Mouse (Mus musculus): ENCODE measurements at regions not wholly inside any gene's neighbourhood (a gene's known extent, or its start where the extent isn't known, plus 50 kb on each side); places are given as distances from the start of the nearest gene placed in this dataset.
A peak's percentile ranks its signal among the peaks of the same experiment; 100 is the strongest.

DNA sequence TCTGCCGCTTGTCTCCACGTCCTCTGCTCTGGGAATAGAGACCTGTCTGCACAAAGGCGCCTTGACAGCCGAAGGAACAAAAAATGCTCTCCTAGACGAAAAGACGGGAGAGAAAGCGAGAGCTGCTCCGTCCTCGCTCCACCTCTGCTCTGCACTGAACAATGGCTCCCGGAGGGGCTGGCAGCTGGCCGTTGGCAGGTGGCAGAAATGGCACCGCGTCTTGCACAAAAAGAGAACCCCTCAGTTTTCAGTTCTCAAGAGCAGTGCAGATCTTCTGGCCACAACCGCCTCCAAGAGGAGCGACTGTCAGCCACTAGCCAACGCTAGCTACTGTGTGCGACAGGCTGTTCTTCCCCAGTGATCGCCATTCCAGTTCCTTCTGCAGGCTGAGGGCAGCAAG is 385.0 kb upstream of the Rora start:
- no peak overlapping the region for H3K9ac ChIP-seq (replicated peaks; ENCODE audit: low read length, poor library complexity, severe bottlenecking)
- peak; percentile 33 for DNase-seq (ENCODE audit: low spot score)
- no peaks in the 10 kb centered on the region for H3K36me3 ChIP-seq (ENCODE audit: insufficient read depth, low read length)
- no peak overlapping the region for H3K4me3 ChIP-seq (ENCODE audit: low read depth, low read length)
- H3K4me1 ChIP-seq (ENCODE audit: insufficient read depth, low read length), result no peaks in the 10 kb centered on the region
- 56% methylated on average over 18 of the region's 18 CpGs for WGBS
- no peak for ATAC-seq (ENCODE audit: low FRiP score)
- peak overlapping the region; percentile 38 for H3K4me2 ChIP-seq (ENCODE audit: low read depth, low read length, poor library complexity, severe bottlenecking)
- no peaks in the 10 kb centered on the region for H3K27me3 ChIP-seq (ENCODE audit: insufficient read depth, low read length)
- no peak for TF ChIP-seq CTCF (IDR thresholded peaks at IDR 0.05)
- H3K9me3 ChIP-seq (ENCODE audit: low read length), result no peaks in the 10 kb centered on the region
- H3K27ac ChIP-seq (ENCODE audit: low read depth, low read length), result no peak overlapping the region

DNA sequence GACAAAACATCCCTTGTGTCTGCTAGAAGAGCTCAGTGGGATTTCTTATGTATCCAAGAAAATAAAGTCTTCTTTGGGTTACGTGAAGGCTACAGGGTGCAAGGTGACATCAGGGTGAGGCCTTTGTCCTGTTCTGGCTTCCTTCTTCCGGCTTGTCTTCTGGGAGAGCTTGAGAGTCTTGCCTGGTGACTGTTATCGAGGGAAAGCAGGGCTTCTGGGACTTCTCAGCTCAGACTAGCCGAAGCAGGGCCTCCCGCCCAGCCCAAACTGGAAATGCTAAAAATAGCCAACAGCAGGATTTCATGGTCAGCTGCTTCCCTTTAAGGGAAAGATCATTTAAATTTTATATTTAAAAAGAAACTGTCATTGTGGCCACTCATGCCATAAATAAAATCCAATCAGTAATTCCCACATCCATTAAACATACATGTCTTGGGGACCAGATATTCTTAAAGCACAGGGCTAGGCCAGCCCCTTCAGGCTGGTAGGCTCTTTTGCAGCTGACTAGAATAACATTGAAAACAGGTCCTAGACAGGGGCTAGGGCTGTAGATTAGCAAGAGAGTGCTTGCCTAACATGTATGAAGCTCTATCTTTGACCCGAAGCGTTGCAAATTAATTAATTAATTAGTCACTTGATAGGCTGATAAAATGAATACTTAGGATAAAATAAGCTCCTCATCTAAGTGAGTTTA is 351.2 kb upstream of the Rora start:
- H3K4me1 ChIP-seq (ENCODE audit: insufficient read depth, low read length), result no peaks in the 10 kb centered on the region
- no peak overlapping the region for H3K4me2 ChIP-seq (ENCODE audit: low read depth, low read length, poor library complexity, severe bottlenecking)
- H3K27ac ChIP-seq (ENCODE audit: low read depth, low read length), result no peak overlapping the region
- H3K4me3 ChIP-seq (ENCODE audit: low read depth, low read length), result no peak overlapping the region
- H3K36me3 ChIP-seq (ENCODE audit: insufficient read depth, low read length), result no peaks in the 10 kb centered on the region
- 64% methylated on average over 7 of the region's 7 CpGs for WGBS
- no peaks in the 10 kb centered on the region for H3K9me3 ChIP-seq (ENCODE audit: low read length)
- no peak for TF ChIP-seq CTCF (IDR thresholded peaks at IDR 0.05)
- H3K27me3 ChIP-seq (ENCODE audit: insufficient read depth, low read length), result no peaks in the 10 kb centered on the region
- DNase-seq (ENCODE audit: low spot score), result peak; percentile 2
- no peak overlapping the region for H3K9ac ChIP-seq (replicated peaks; ENCODE audit: low read length, poor library complexity, severe bottlenecking)
- no peak for ATAC-seq (ENCODE audit: low FRiP score)

DNA sequence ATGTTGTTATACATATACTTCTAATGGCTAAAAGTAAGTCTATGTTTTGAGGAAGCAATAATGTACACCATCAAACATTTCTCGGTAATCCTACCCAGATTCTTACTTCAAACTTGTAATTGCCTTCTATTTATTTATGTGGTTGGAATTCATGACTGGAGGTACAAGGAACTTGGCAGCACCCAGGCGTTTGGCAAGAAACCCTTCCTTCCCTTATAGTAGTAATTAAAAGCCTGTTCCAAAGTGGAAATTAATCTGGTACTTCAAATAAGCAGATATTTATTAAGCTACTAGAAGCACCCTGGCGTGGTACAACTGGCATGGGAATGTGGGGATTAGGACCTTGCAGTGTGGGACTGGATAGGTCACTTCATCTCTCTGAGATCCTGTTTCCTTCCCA is 322.9 kb upstream of the Rora start:
- no peak overlapping the region for H3K4me2 ChIP-seq (ENCODE audit: low read depth, low read length, poor library complexity, severe bottlenecking)
- no peak overlapping the region for H3K9ac ChIP-seq (replicated peaks; ENCODE audit: low read length, poor library complexity, severe bottlenecking)
- 81% methylated on average over 3 of the region's 3 CpGs for WGBS
- H3K36me3 ChIP-seq (ENCODE audit: insufficient read depth, low read length), result no peaks in the 10 kb centered on the region
- DNase-seq (ENCODE audit: low spot score) (no peak), ATAC-seq (ENCODE audit: low FRiP score) (no peak)
- no peak overlapping the region for H3K27ac ChIP-seq (ENCODE audit: low read depth, low read length)
- H3K4me1 ChIP-seq (ENCODE audit: insufficient read depth, low read length), result no peaks in the 10 kb centered on the region
- H3K27me3 ChIP-seq (ENCODE audit: insufficient read depth, low read length), result no peaks in the 10 kb centered on the region
- H3K4me3 ChIP-seq (ENCODE audit: low read depth, low read length), result no peak overlapping the region
- no peaks in the 10 kb centered on the region for H3K9me3 ChIP-seq (ENCODE audit: low read length)
- TF ChIP-seq CTCF (IDR thresholded peaks at IDR 0.05), result no peak

GRCm38 (mm10) chr9:68340921-68341320 is 312.7 kb upstream of the Rora start:
- no peak for ATAC-seq (ENCODE audit: low FRiP score)
- no peaks in the 10 kb centered on the region for H3K27me3 ChIP-seq (ENCODE audit: insufficient read depth, low read length)
- 66% methylated on average over 3 of the region's 3 CpGs for whole genome bisulfite sequencing

DNA sequence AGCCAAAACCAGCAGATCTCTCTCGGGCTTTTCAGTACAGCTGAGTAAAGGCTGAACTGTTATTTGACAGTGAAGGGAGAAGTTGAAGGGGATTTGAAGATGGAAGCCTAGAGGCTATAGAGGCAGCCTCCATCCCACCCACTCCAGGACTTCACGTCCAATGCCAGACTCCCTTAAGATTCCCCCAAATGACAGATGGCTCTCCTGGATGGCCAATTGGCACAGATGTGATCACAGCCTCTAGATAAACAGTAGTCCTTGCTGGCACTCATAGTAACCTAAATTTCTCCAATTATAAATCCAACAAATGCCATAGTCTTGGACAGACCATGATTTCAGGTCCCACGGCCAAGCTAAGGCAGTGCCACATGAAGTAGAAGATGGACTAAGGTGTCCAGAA is 312.1 kb upstream of the Rora start:
- ATAC-seq (ENCODE audit: low FRiP score) (no peak), DNase-seq (ENCODE audit: low spot score) (no peak)
- Histone ChIP-seq H3K4me3 (ENCODE audit: low read depth, low read length) (no peak overlapping the region), H3K36me3 (ENCODE audit: insufficient read depth, low read length) (no peaks in the 10 kb centered on the region), H3K4me2 (ENCODE audit: low read depth, low read length, poor library complexity, severe bottlenecking) (no peak overlapping the region), H3K9ac (replicated peaks; ENCODE audit: low read length, poor library complexity, severe bottlenecking) (no peak overlapping the region), H3K27me3 (ENCODE audit: insufficient read depth, low read length) (no peaks in the 10 kb centered on the region), H3K4me1 (ENCODE audit: insufficient read depth, low read length) (no peaks in the 10 kb centered on the region), H3K27ac (ENCODE audit: low read depth, low read length) (no peak overlapping the region), H3K9me3 (ENCODE audit: low read length) (no peaks in the 10 kb centered on the region)
- no peak for TF ChIP-seq CTCF (IDR thresholded peaks at IDR 0.05)
- WGBS, result 88% methylated on average over 3 of the region's 3 CpGs

More at GRCm38 (mm10) chr9:68340921-68341320, 312.7 kb upstream of the Rora start:
- Histone ChIP-seq H3K4me1 (ENCODE audit: insufficient read depth, low read length) (no peaks in the 10 kb centered on the region), H3K36me3 (ENCODE audit: insufficient read depth, low read length) (no peaks in the 10 kb centered on the region), H3K9me3 (ENCODE audit: low read length) (no peaks in the 10 kb centered on the region), H3K9ac (replicated peaks; ENCODE audit: low read length, poor library complexity, severe bottlenecking) (no peak overlapping the region), H3K4me2 (ENCODE audit: low read depth, low read length, poor library complexity, severe bottlenecking) (no peak overlapping the region), H3K4me3 (ENCODE audit: low read depth, low read length) (no peak overlapping the region), H3K27ac (ENCODE audit: low read depth, low read length) (no peak overlapping the region)
- no peak for DNase-seq (ENCODE audit: low spot score)
- TF ChIP-seq CTCF (IDR thresholded peaks at IDR 0.05), result no peak

DNA sequence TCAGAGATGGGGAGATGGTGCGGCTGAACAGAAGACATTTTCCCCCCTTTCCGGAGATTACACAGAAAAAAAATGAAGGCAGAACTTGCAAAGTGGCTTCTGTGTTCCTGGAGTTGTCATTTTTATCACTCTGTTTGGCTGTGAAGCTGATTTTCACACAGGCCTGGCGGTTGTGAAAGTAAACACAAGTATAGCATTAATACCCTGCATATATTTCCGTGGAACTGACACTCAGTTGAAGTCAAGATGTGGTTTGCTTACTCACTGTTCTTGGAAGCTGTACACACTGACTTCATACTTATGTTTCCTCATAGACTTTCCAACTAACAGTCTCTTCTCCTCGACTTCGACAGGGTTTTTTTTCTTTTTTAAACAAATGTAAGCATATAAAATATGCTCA is 306.2 kb upstream of the Rora start:
- Histone ChIP-seq H3K4me2 (ENCODE audit: low read depth, low read length, poor library complexity, severe bottlenecking) (no peak overlapping the region), H3K4me3 (ENCODE audit: low read depth, low read length) (no peak overlapping the region), H3K9ac (replicated peaks; ENCODE audit: low read length, poor library complexity, severe bottlenecking) (no peak overlapping the region), H3K36me3 (ENCODE audit: insufficient read depth, low read length) (no peaks in the 10 kb centered on the region), H3K27me3 (ENCODE audit: insufficient read depth, low read length) (no peaks in the 10 kb centered on the region), H3K9me3 (ENCODE audit: low read length) (no peaks in the 10 kb centered on the region), H3K4me1 (ENCODE audit: insufficient read depth, low read length) (no peaks in the 10 kb centered on the region), H3K27ac (ENCODE audit: low read depth, low read length) (no peak overlapping the region)
- DNase-seq (ENCODE audit: low spot score) (no peak), ATAC-seq (ENCODE audit: low FRiP score) (no peak)
- TF ChIP-seq CTCF (IDR thresholded peaks at IDR 0.05), result no peak
- WGBS, result 93% methylated on average over 6 of the region's 6 CpGs

Data from midbrain, postnatal 0 days (tissue).